Mouse (Mus musculus) layer of hippocampus, adult 8-10 months (tissue): ENCODE data around the gene Pde4b. TPM values are rescaled to one million over a fixed set of nuclear protein-coding genes. Genes with fewer than 3 reads are reported as not detected.

ENCODE experiments used
- DNase-seq, 2 experiments: peaks; one replicate each; pipeline ENCODE4 v3.0.0; 2022; ENCODE audit warnings: low spot score in 2 of 2
- total RNA-seq, 4 experiments: library from RNA; stranded (reverse); gene quantifications; 2 replicates each; pipeline ENCODE4 v1.2.4; 2022

Pde4b gene
- total RNA-seq, 4 experiments from 2014 or later, result 67.4 to 82.7 (median 71.2) TPM

GRCm38 (mm10) chr4:102177258-102177657, 89.9 kb downstream of the Pde4b start:
- no peak for DNase-seq

- DNase-seq, result no peak
These were observed 99.5 kb downstream of the Pde4b start for GRCm38 (mm10) chr4:102186888-102187287.

- DNase-seq, result peak in 1 of 2 experiments; percentile 10
These were observed 110.4 kb downstream of the Pde4b start for GRCm38 (mm10) chr4:102197707-102198106.

GRCm38 (mm10) chr4:102209773-102210172, 122.4 kb downstream of the Pde4b start:
- no peak for DNase-seq

- no peak for DNase-seq
These were observed 139.4 kb downstream of the Pde4b start for GRCm38 (mm10) chr4:102226700-102227099.

GRCm38 (mm10) chr4:102228953-102229586, 141.7 kb downstream of the Pde4b start:
- peak in 1 of 2 experiments; percentile 56 for DNase-seq

- DNase-seq, result no peak
These were observed 143.6 kb downstream of the Pde4b start for GRCm38 (mm10) chr4:102230898-102231297.

- DNase-seq, result no peak
These were observed 146.3 kb downstream of the Pde4b start for GRCm38 (mm10) chr4:102233633-102234032.

GRCm38 (mm10) chr4:102235151-102235550, 147.8 kb downstream of the Pde4b start:
- no peak for DNase-seq

GRCm38 (mm10) chr4:102239102-102239501, 151.8 kb downstream of the Pde4b start:
- no peak for DNase-seq

- DNase-seq, result peak; percentile 71 to 78
These were observed 152.5 kb downstream of the Pde4b start for GRCm38 (mm10) chr4:102239657-102240390.

GRCm38 (mm10) chr4:102240754-102241427, 153.5 kb downstream of the Pde4b start:
- DNase-seq, result no peak

GRCm38 (mm10) chr4:102253994-102254393, 166.7 kb downstream of the Pde4b start:
- DNase-seq, result no peak

GRCm38 (mm10) chr4:102254466-102255294, 167.3 kb downstream of the Pde4b start:
- peak; percentile 56 for DNase-seq

- no peak for DNase-seq
These were observed 167.9 kb downstream of the Pde4b start for GRCm38 (mm10) chr4:102255295-102255670.

GRCm38 (mm10) chr4:102256170-102256960, 169.0 kb downstream of the Pde4b start:
- no peak for DNase-seq

- no peak for DNase-seq
These were observed 172.9 kb downstream of the Pde4b start for GRCm38 (mm10) chr4:102260216-102260615.

- DNase-seq, result no peak
These were observed 185.0 kb downstream of the Pde4b start for GRCm38 (mm10) chr4:102272313-102272712.

- DNase-seq, result no peak
These were observed 185.4 kb downstream of the Pde4b start for GRCm38 (mm10) chr4:102272749-102273148.

GRCm38 (mm10) chr4:102275716-102276115, 188.4 kb downstream of the Pde4b start:
- DNase-seq, result peak; percentile 49 to 58

- DNase-seq, result no peak
These were observed 191.6 kb downstream of the Pde4b start for GRCm38 (mm10) chr4:102278958-102279357.
